Mouse (Mus musculus): ENCODE data around the gene Zdhhc9.
"Not testable (repeated sequence)": the region's sequence is repeated elsewhere in the genome, so short reads cannot be mapped to it uniquely, and the experiment has no call there.

Zdhhc9 gene

DNA sequence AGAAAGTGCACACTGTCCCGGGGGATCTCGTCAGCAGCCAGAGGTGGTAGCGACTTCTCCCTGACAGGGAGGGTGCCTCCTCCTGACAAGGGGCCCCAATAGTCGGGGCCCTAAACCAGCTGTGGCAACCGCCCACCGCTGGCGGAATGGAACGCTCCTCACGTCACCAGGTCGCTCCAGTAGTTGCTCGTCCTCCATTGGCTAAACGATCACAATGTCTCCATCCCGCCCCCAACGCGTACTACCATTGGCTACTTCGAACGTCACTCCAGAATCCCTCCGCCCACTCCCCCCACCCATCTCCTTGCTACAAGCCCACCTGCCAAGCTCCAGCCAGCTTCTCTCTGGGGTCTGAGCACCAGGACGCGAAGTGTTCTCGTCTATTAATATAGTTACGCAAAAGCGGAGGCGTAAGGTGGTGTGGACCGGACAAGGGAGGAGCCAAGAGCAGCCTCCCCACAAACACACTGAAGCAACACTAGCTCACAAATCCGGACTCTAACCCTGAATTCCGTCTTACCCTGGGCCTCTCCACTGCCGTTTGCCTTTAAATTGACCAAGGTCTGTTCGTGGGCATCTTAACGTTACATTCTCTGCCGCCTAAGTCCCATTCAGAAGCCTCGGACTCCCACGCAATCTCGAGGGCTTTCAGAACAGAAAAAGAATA lies at the start of gene Zdhhc9:
Gene Zdhhc9, minus strand, starts transcription at position 360 of the 667 bp plus-strand sequence.
- peak; percentile 89 for DNase-seq

DNA sequence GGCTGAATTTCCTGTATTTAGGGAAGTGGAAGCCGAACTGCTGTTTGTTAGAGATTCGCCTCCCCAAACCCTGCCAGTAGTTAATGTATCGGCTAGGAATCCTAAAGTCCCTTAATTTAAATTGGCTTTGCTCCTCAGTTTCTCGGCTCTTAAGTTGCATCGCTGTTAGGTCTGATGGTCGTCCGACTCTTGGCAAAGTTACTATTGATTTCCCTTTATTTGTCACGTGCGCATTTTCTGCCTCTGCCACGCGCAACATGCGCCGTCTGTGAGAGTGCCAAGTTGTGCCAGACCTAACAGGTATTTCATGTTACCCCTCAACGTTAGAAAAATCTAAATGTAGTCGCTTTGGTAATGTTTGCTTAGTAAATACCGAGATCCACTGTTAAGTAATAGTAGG lies 48.3 kb upstream of the Zdhhc9 start:
- DNase-seq = peak; percentile 1

DNA sequence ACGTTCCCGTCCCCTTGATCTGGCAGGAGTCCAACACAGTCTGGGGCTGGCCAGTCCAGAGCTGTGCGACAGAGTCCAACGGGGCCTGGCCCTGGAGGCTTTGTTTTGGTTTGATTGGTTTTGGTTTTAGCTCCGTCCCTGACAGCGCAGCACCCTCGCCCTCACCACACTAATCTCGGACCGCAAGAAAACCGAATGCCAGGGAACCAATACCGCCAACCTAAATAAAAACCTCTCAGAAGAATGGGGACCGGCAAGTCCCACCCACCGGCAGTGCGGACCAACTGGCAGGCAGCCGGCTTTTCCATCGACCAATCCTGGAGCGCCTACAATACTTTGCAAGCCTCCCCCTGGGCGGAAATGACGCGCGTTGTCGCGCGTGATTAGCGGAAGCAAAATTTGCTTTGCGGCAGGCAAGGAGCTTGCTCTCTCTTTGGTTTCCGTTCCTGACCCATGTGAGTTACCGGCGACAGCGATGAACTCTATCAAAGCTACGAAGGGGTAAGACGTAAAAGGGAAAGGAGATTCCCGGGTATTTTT lies 47.9 kb upstream of the Zdhhc9 start, which contains the start of gene Utp14a:
Gene Utp14a, plus strand, starts transcription at position 395 of the 540 bp plus-strand sequence.
- peak; percentile 96 for DNase-seq

DNA sequence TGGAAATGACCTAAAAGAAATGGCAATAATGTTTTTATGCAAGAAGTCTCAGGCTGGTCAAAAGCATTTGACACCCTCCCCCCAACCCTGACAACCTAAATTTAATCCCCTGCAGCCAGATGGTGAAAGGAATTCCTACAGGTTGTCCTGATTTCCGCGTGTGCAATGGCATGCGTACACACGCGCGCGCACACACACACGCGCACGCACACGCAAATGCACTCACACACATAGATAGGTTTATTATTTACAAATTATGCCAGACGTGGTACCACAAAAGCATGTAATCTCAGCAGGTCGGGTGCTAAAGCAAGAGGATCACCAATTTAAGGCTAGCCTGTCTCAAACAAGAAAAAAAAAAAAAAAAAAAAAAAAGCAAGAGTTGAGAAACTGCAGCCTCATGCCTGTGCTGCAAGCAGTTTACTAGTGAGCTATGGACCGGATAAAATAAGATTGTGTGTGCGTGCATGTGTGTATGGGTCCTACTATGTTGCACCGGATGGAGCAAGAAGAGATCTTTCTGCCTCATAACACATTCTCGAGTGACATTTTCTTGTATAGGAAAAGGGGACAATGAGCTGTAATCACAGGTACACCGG lies 47.3 kb upstream of the Zdhhc9 start:
- DNase-seq = peak; percentile 1

DNA sequence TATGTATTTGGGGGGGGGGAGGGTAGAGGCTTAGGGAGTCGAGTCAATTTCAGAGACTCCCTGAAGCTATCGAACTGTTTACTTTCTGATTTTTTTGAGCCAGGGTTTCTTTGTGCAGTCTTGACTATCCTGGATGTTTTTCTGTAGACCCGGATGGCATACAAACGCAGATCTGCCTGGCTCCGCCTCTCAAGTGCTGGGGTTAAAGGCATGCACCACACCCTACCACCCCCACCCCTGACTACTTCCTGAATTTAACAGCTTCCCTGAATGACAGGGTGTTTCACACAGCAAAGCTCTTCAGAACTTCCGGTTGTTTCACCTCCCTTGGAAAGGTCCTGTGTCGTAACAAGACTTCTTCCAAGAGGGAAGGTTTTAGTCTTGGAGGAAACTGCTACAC lies 25.7 kb upstream of the Zdhhc9 start:
- DNase-seq = peak; percentile 50

DNA sequence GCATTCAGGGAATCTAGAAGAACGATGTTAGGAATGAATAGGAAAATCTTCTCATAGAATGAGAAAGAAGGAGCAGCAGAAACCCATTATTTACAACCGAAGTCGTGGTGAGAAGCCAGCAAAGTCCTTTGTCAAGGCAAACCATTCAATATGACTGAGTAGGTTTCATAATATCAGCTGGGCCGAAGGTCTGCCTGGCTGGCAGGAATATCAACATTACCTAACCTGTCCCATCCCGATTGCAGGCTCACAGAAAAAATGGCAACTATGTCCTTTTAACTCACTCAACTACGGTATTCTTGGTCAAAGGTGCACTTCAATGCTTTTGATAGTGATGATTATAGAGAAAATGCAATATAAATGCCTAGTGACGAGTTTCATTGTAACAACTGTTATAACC lies 17.5 kb upstream of the Zdhhc9 start:
- no peak for DNase-seq

DNA sequence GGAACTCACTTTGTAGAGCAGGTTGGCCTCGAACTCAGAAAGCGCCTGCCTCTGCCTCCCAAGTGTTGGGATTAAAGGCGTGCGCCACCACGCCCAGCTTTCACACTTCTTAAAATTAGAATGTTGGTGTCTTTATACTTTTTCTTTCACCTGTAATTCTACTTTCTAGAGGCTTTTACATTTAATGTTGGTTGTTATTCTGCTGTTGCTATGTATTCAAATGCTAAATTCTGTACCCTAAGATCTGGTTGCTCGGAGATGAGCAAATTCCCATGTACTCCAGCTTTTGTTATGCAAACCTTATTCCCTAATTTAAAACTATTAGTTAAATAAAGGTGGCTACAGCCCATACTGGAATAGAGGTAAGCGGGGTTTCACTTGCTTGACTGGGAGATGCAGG lies 14.0 kb upstream of the Zdhhc9 start:
- DNase-seq = no peak

DNA sequence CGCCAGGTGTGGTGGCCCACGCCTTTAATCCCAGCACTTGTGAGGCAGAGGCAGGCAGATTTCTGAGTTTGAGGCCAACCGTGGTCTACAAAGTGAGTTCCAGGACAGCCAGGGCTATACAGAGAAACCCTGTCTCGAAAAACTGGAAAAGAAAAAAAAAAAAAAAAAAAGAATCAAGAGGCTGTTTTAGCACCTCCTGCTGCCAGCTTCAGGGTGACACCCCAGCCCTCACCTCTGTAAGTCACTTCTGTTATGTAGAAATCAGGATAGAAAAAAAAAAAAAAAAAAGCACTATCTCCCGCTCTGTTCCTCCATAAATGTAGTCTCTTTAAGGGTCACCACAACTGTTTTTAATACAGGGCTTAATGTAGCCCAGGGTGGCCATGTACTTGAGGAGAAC lies 10.8 kb upstream of the Zdhhc9 start:
- no peak for DNase-seq

DNA sequence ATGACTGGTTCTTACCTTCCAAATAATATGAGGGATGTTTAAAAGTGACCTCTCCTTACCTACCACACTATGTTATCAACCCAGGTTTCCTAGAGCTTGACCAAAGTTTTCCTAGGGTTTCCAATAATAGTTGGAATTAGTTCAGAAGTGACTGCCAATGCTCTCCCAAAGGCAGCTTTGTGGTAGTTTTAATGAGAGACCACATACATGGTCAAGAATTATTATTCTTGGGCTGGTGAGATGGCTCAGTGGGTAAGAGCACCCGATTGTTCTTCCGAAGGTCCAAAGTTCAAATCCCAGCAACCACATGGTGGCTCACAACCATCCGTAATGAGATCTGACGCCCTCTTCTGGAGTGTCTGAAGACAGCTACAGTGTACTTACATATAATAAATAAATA lies 1.1 kb upstream of the Zdhhc9 start:
- DNase-seq = not testable (repeated sequence)

DNA sequence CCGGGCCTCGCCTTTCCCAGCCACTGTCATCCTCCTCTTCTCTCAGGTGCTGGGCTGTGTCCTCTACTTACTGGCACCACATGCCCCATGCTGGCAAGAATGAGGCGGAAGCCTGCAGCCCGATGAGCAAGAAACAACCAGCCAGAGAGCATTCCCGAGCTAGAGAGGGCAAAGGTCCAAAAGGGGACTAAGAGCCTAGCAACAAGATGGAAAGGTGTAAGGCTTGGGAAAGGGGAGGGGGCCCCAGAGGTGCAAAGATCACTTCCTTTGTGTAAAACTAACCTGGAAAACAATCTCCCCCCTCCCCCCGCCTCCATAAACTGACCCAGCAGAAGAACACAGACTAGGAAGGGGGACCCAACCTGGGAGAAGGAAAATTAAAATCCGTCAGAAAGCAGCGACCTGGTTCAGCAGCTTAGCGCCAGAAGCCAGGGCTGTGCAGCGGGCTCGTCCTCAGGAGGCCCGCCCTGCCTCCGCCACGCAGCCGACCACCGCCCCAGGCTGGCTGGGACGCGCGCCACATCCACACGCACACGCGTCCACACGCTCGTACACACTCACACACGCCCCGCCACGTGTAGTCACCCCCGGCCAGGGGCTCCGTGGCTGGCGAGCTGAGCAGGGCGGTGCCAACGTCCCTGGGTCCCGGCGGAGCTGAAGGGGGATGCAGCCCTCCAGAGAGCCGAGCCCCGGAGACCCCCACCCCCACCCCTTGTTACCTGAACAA lies 754 bp downstream of the Zdhhc9 start:
- DNase-seq = peak; percentile 44

DNA sequence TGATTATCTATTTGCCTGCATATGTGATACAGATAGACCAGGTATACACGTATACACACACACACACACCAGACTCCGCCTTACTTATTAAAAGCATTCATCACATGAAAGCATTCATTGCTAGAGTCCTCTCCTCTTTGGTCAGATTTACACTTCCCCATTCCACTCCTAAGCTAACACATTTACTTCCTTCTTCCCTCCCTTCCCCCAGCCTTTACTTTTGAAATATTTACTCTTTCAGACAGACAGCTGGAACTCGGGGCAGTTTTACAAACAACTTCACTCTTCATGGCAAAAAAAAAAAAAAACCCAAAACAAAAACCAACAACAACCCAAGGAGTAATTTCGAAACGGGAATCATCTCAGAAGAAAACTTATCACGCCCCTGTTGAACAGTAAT lies 4.2 kb downstream of the Zdhhc9 start:
- no peak for DNase-seq

DNA sequence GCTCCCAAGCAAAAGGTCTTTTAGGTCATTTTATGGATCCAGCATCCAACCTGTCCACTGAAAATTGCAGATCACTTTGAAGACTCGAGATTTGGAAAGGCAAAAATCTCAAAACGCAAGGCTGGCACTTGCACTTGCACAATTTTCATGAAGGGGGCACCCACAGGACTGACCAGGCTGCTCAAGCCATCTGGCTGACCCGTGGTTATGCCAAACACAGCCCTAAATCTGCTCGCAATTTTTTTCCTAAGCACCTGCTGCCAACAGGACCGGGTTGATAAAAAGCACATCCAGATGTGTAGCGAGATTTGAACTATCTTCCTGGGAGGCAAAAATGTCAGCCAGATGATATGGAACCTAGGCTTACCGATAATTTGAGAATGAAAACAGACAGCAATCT lies 4.9 kb downstream of the Zdhhc9 start:
- no peak for DNase-seq

DNA sequence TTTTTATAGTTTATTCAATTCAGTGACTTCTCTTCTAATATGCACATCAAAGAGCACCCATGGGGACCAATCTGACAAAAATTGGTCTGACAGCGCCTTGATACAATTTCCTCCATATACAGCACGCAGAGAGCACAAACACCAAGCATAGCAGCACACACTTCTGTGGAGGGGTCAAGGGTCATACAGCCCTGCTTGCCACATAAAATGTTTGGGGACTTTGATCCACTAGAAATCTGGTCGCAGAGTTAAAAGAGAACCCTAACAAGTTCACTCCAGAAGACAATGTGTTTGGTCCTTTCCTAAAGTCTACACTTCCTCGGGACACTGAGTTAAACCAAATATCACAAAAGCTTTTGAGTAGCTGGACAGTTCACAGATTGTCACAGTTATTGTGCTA lies 5.7 kb downstream of the Zdhhc9 start:
- no peak for DNase-seq

DNA sequence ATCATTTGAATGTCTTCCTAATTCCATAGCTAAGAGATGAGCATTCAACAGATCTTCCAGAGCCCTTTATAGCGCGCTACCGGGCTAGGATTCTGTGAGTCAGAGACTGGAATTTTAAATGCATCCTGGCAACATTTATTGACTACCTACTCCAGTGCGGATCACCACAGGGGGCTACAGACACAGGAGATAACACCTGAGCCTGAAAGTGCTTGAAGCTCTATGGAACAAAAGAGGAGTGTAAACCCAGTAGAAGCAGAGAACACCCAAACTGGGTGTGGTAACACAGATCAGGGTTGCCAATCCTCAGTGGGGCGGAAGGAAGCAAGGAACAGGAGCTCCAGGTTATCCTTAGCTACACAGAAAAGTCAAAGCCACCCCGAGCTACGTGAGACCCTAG lies 6.2 kb downstream of the Zdhhc9 start:
- DNase-seq = no peak

DNA sequence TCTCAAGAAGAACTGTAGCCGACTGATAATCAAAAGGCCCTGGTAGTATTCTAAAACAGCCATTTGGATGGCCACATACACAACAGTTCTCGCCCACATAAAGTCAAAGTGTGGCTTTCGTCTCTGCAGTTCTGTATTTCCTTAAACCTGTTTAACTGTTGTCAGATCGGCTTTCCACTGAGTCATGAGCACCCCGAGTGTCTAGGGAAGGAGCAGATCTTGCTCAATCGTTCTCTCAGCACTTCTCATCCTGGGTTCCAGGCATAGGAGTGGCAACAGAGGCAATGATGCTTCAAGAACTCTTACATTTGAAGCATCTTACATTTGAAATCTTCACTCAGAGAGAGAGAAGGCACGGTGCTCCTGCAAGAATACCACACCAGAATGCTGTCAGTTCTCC lies 6.7 kb downstream of the Zdhhc9 start:
- no peak for DNase-seq

DNA sequence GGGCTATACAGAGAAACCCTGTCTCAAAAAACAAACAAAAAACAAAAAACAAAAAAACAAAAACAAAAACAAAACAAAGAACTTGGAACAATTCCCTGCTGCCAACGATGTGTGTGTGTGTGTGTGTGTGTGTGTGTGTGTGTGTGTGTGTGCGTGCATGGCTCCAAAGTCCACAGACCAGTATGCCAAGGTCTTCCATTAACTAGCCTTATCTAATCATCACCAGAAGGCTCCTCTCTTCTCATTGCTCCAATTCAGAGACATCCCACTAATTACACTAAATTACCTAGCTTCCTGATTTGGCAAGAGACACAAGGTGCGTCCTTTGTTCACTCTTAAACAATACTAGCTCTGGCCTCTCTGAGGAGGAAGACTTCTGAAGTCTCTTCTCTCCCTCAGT lies 8.0 kb downstream of the Zdhhc9 start:
- no peak for DNase-seq

DNA sequence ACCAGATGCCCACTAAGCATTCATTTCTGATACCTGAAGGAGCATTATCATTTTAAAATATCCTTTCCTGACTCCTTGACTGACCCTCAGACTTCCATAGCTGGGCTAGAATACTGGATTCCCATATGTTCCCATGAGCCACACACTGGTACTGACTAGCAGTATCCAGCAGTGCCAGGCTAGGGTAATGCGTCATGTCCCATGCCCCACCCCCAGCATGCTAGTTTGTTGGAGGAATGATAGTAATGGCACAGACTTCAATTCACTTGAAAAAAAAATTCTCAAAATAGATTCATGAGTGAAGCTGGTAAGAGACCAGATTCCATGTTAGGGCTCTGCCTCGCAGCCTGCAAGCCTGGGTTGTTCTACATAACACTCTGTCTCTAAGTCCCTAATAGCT lies 9.7 kb downstream of the Zdhhc9 start:
- peak; percentile 1 for DNase-seq

DNA sequence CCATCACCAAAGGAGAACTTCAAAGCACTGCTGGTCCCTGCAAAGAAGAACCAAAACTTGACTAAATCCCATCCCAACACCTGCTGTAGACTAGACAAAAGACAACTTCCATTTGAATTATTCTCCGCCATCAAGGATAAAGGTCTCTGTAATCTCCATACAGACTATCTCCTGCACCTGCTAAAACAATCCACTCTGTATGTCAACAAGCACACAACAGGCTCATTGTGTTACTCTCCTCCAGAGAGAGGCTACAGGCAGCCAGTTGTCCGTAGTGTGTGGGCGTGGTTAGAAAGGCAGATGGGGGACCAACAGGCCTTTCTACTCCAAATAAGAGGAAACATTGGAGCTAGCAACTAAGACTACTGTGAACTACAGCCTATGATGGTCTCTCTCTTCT lies 10.8 kb downstream of the Zdhhc9 start:
- no peak for DNase-seq

DNA sequence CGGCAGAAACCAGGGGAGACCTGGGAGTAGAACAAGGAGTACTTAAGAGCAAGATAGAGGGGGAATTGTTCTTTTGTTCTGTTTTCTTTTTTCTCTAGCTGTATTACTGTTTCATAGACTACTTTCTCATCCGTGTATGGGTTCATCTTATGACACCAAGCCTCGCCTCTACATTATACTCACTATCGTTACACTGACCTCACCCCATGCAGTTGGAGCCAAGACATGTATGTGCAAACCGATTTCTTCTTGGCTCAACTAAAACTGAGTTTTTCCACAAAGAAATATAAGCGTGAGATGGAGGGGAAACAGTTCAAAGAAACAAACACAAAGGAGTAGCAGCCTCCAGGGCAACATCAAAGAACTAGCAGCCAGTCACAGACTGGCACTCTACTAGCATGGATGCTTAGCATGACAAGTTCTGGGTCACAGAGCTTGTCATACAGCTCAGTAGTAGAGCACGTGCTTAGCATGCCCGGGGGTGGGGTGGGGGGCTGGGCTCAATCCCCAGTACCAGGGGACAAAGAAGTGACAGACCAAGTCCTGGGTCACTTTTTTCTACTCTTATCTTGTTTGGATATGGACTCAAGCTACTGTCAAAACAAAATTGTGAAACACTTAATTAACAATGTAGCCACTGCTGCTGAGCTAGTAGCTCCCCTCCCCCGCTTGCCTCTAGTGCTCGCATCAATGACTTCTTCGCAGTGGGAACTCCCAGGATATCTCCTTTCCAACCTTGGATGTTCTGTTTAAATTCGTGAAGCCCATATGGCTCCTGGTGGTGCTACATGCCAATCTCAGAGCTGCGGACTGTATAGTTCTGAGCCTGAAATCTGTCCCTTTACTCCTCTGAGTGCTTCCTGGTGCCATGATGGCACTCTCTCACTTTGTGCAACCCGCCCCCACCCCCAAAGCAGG lies 15.2 kb downstream of the Zdhhc9 start:
- DNase-seq = peak; percentile 25

DNA sequence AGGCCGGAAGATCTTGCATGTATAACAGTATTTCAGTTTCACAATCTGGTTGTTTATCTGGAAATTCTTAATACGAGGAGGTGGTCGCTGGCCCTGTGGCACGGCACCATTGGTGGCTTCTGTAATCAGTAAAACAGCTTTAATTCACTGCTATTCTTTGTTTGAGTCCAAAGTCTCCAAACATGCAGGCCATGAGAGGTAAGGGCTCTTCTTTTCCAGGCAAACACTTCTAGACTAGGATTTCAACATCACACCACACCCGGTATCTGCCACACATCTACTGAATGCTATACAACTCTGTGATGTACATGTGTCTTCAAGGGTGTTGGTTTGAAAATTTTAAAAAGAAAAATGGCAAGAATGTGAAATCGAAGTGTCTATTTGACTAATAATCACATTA lies 17.4 kb downstream of the Zdhhc9 start:
- no peak for DNase-seq

DNA sequence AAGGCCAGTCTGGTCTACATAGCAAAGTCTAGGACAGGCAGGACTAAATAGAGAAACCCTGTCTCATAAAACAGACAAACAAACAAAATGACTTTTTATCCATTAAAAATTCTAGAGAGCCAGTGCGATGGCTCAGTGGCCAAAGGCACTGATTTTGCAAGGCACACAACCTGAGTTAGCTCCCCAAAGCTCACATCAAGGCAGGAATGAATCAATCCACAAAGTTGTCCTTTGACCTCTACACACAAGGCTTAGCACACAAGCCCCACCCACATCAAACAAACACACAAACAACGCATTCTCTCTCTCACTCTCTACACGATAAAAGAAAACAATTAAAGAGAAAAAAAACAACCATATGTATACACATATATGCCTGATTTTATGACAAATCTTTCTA lies 24.0 kb downstream of the Zdhhc9 start:
- DNase-seq = no peak

DNA sequence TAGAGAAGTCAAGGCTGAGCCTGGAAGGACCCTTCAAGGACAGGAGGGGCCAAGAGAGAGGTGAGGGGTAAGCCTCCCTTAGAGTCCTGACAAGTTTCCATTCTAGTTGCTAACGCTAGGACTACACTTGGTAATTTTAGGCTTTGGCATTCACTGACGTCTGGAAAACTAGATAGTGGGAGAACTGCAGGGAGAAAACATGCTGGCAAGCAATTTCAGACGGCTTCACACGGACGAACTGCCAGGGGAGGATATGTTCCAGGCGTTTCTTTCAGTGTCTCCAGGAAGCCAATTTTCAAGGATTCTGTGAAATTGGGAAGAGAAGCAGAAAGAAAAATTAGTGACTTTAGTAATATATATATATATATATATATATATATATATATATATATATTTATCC lies 26.8 kb downstream of the Zdhhc9 start:
- DNase-seq = no peak

DNA sequence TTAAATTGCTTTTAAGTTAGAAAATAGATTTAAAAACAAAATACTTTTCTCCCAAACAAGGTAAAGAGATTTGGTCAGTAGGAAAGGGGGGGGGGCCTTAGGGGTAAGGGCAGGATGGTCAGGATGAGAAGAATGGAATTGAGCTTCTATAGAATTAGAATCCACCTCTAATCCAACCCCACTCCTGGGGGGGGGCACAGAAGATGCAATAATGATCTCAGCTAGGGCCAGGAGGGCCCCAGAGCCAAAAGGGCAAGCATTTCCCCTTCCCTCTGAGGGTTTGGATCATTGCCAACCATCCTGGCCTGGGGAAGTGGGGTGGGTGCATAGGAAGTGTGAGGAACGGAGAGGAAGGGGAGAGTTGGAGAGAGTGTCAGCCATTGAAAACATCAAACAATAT lies 38.3 kb downstream of the Zdhhc9 start:
- DNase-seq = no peak

Measured in lung, postnatal 10 days (tissue).